Mouse (Mus musculus) urinary bladder, postnatal 4 days (tissue): Measurements from ENCODE around the gene 4933427D14Rik.

Source experiments
- DNase-seq, 2 experiments: peaks; one replicate each; pipeline ENCODE4 v3.0.0; 2021 to 2022; ENCODE audit warnings: low spot score in 2 of 2

Gene 4933427D14Rik

DNA sequence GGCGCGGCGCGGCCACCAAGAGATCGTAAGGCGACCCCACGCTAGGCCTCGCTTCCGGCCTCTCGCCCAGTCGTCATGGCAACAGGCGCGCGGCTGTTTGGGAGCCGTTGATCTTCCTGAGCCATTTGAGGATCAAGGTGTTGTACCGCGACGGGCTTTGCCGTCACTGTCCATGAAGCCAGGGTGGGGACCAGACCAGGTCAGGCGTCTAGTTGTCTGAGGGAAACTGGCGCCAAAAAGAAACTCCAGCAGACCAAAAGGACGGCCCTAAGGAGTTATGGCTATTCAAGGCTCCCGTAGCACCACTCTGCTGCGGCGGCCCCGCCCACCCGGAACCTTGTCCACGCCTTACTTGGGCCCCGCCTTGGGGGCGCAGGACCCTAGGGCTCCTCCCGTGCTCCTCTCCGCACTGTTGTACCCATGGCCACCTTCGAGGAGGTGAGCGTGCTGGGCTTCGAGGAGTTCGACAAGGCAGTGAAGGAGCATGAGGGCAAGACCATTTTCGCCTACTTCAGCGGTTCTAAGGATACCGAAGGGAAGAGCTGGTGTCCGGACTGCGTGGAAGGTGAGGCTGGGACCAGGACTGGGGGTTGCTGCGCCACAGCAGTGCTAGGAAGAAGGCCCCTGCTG, at the start of gene 4933427D14Rik, which contains the start of gene Txndc17:
4933427D14Rik (minus strand) TSS at position 256 of the 630 bp plus-strand sequence.
Txndc17 (plus strand) TSS at position 344 of the 630 bp plus-strand sequence.
- DNase-seq = peak; percentile 85 to 87

DNA sequence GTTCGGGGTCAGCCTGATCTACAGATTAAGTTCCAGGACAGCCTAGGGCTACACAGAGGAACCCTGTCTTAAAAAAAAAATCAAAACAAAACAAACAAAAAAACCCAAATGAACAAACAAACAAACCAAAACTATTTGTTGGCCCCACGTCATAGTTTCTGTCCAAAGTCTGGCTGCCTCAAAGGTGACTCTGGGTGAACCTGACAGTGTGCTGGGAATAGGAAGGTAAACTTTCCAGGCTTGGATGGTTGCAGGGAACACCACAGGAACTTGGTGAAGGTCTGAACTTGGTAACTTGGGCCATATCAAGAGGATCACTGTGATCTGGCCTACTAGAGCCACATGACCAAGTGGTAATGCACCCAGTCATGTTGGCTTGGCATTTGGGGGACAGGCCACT, 49.2 kb upstream of the 4933427D14Rik start:
- DNase-seq = no peak

DNA sequence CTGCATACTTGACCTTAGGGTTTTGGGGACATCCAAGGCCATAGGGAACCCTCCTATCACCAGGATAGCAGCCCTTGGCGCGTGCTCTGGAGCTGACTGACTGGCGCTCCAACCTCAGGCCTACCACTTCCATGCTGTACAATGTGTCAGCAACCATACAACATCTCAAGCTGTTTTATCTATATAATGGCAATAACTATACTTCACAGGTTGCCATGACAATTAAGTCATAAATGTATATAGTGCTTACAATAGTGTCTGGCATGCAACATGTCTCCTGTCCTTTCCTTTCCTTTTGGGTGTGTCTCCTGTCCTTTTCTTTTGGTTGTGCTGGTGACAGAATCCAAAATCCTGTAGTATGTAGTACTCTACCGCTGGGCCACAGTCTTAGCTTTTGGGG, 48.4 kb upstream of the 4933427D14Rik start:
- DNase-seq = no peak

DNA sequence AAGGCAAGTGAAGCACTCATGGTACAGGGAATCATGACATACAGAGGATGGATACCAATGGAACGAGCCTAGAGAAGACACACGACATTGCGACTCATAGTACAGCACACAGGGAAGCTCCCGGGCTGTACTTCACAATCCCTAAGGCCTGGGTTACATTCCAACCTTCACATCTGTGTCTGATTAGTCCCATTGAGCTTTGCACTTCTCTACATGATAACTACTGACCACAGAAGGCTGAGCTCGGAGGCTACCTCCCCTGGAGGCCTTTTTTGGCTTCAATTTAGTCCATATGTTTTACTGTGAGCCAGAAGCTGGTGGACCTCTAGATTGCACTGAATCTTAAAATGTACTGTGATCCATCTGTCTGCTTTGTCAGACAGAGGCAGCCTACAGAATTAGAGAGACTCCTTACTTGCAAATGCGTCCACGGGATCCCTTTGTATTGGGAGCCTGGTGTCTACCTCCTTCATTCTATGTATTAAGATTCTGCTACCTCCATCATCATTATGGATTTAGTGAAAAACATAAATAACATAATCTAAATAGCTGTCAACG, 38.0 kb upstream of the 4933427D14Rik start:
- no peak for DNase-seq

DNA sequence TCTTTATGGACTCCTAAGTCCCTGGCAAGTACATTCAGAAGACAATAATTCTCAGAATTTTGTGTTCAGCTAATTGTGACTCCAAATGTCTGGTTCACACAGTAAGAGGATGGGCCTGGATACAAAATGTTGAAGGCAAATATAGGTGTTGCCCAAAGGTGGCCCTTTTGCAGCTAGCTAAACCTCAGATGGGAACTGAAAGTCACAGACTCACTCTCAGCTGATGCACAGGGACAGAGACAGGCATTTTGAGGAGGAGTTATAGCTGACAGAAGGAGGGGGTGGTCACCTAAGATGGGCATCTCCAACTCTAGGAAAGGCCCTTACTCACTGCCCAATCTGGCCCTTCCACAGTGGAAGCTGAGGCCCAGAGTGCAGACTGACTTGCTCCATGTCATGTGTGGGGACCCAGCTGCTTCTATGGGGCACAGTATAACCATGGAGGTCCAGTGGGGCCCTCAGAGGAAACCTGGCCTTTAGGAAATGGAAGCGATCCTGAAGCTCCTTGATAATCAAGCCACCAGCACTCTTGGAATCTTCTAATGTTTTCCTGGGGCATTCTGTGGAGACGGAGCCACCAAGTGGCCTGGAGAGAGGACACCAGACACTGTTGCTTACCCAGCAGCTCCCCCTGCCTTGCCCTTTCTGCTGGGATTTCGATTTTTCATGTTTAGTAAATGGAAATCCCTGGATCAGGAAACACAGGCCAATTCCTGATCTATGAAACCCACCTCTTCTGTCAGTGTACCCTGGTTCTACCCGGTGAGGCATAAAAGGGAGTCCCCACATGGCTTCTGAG, 33.0 kb upstream of the 4933427D14Rik start:
- DNase-seq = no peak

DNA sequence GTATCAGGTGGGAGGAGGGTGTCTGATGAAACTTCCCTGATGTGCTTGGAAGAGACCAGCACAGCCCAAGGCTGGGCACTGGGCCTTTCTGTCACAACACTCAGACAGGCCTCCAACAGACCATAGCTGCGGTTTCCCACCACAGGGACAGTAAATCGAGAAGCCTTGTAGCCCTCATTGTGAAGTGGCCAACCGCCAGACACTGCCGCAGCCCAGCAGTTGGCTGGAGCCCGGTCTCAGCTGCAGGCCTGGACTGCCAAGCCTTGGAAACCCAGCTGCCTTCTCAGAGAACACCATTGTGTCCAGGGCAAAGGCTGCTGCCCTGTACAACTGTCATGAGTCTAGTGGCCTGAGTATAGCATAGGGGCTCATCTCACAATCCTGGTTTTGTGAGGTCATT, 26.8 kb upstream of the 4933427D14Rik start:
- DNase-seq = no peak

DNA sequence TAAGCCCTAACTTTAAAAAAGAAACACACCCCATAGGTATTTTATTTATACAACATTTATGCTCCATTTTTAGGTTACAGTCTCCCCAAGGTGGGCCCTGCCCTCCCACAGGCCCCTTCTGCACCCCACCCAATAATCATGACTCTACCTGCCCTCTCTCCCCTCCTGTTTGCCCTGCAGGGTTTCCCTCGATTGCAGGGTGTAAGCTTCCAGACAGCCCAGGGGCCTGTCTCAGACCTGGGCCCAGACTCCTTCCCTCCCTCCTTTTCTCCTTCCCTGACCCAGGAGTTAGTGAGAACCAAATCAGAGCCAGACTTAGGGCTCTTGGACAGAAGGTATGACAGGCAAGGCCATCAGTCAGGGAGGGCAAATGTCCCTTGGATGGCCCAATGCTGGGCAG, 25.7 kb upstream of the 4933427D14Rik start:
- DNase-seq = no peak

DNA sequence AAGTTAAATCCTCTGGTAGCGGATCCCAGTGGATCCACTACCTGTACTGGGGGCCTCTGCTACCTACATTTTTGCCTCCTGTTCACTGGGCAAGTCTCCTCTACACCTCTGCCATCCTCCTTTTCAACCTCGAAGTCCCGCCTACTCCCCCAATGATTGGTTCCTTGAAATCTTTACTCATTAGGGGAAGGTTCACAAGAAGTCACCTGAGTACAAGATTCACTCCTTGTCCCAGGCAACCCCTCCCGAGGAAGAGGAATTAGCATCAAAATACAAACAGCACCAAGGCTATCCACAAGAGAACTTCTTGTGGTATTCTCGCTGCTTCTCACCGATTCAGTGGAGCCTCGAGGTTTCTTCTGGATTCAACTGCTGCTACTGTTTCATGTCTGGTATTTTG, 24.8 kb upstream of the 4933427D14Rik start:
- DNase-seq = no peak

DNA sequence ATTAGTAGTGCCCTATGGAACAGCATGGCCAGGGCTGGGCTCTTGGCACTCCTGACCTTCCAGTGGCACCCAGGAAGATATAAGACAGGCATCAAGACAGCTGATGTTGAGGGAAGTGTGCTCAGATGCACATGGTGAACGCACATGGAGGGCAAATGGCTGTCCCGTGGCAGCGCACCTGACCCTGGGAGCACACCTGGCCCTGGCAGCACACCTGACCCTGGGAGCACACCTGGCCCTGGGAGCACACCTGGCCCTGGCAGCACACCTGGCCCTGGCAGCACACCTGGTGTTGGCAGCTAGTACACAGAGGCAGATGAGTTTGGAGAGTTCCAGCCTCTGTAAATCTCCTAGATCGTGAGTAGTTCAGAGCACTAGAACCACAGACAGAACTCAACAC, 21.3 kb upstream of the 4933427D14Rik start:
- DNase-seq = no peak

DNA sequence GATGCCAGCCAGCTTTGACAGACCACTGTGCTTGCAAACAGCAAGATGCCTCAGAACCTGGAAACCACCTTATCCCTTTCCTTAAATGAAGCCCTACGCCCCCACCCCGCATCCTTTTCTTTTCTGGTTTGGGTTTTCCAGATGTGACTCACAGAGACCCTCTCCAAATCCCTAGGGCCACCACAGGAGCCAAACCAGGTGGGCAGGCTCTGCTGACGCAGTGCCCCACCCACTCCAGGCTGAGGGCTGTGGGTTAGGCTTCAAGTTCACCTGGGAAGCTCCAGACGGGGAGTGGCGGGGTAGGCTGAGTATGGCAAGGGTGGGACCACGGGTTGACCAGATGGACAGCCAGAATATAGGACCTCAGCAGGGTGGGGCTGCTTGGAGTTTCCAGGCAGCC, 19.6 kb upstream of the 4933427D14Rik start:
- DNase-seq = no peak

DNA sequence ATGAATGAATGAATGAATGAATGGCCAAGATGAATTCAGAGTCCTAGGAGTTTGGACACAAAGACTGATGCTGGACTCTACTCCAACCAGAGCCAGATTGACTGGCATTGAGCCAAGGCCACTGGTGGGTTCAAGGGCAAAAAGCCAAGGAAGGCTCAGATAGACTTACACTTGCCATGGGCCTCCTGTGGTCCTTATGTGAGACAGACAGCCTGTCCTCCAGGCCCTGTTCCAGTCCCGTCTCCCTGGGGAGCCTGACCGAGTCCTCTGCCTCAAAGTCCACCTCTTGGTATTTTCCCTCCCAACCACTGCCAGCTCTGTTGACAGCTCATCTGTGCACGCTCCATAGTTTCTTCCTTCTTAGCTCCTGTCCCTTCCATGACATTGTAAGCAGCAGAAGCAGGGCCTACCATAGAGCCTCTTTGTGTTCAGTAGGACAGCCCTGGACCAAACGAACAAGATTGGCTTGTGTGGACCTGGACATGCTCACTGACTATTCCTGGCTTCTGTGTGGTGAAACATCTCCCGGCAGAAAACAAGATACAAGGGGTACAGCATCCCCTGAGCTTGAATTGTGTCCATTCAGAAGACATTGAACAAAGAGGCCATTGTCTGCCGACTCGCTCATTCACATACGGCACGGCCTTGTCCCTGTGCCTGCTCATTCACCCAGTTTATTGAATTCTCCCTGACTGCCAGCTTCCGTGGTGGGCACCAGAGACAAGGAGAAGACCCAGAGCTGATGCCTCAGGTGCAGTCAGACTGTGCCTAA, 18.9 kb upstream of the 4933427D14Rik start:
- no peak for DNase-seq

DNA sequence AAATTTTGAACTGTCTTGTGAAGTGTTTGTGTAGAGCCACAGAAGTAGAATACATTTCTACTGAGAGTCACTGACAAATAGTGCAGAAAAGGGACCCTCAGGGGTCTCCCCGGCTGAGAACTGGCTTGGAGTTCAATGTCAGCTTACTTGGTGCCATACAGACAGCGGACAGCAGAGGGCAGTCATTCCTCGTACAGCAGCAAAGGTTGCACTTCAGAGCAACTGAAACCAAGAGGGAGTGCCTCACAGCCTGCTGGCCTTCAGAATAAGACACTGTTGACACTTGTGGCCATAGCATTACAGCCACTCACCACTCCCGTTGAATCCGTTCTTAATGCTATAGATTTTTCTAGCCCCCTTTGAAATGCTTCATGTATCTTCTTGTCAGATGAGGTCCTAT, 17.6 kb upstream of the 4933427D14Rik start:
- DNase-seq = peak; percentile 49 to 81

DNA sequence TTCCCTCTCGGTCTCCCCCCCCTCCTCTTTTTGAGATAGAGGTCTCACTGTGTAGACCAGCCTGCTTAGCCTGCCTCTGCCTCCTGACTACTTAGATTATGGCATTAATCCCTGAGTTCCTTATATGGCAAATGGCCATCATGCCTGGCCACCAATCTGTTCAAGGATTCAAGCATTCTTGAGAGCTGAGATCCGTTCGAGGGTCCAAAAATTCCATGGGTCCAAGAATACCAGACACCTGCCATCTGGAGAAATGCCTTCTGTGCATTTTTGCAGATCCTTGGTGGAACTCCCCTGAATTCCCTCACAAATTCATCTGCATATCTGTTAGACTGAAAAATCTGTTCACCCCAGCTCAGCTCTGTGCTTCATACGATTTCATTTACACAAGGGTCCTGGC, 16.2 kb upstream of the 4933427D14Rik start:
- DNase-seq = no peak

DNA sequence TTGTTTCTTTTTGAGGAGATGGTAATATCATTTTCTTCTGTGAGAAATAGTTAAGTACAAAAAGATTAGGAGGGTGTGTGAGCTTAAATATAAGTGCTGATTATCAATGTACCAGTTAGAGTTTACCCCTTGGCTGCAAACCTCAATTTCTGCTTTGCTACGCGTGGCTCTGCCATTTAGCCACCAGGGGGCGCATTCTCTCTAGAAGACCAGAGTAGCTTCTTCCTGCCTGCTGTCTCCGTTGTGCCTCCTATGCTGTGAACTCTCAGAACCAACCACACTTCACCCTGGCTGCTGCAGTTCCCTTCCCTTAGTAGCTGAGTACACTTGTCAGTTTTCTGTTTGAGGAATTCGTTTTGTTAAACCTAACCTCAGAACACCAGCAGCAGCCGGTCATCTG, 14.0 kb upstream of the 4933427D14Rik start:
- DNase-seq = peak in 1 of 2 experiments; percentile 81

DNA sequence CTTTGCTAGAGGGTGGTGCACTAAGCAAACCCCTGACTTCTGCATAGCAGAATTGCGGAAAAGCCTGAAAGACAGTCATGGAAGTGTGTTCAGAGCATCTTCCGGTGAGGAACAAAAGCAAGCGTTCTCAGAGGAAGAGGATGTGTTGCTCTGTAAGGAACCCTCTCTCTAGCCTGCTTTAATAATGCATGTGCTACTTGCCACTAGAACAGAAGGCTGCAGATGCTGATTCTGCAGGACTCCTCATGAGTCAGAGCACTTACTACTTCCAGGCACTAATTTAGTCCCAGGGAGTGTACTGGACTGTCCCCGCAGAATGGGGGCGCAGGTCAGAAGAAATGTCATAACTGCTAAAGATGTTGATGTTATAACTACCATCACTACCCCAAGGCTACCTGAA, 9.9 kb upstream of the 4933427D14Rik start:
- DNase-seq = no peak

DNA sequence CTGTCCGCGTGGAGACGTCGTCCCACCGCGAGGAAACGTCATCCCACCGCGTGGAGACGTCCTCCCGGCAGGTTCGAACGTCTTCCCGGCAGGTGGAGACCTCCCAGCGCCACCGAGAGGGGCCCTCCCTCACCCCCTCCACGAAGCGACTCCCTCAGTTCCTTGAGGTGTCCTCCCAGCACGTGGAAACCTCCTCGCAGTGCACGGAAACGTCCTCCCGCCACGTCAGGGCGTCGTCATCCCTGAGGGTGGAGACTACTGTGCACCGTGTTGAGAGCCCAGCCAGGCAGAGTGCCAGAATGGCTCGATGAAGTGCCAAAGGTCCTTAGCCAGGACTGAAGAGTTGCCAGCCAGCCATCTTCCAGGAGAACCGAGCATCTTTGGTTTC, 8.1 kb upstream of the 4933427D14Rik start, which contains the start of gene Med31:
Med31 (minus strand) TSS at position 183 of the 388 bp plus-strand sequence.
- peak; percentile 54 to 72 for DNase-seq

DNA sequence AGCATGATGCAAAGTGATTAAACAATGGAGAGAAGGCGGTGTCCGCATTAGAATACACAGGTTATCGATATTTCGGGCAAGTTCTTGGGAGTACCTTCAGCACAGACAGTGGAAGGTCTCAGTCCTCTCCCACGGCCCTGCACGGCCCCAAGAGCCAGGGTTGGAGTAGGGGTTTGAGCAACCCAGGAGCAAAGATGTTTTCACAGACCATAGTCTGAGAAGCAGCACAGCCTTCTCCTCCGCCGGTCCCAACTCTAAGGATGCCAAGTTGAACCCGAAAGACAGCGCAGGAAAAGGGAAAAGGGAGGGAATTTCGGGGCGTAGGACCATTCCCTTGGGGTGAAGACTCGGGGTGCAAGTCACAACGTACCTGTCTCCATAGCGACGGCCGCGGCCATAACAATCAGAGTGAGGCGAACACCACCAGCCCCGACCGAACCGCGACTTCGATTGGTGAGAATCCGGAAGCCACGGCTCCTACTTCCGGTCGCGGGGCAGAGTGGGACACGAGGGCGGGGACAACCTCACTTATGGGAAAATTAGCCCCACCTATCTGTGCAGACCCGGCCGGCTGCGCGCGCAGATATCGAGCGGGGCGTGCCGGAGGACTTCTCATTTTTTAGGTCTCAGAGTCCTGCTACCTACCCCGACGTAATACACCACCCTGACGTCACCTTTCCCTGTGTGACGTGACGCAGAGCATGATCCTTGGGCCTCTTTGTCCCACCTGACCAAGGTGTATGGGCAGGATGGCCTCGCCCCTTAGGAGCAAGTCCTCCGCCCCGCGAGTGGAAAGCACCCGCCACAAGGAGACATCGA, 7.5 kb upstream of the 4933427D14Rik start:
- DNase-seq = peak; percentile 91 to 96

DNA sequence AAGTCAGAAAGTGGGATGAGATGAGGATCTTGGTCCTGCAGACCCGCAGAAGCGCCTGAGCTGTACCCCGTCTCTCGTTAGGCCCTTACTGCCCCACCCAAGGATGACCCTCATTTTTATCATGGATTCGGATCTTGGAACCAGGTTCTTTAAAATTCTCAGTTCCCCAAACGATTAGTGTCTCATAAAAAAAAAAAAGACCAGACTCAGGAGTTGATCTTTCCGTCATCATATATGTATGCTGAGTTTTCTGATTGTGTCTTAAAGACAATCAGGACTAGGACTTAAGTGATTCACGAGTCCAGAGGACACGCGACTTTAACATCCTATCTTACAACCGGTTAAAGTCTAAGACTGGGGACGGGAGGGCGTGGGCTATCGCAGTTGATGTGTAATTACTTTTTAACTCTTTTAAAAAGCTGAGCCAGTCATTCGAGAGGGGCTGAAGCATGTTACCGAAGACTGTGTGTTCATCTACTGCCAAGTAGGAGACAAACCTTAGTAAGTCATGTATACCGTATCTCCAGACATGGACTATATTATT, 647 bp upstream of the 4933427D14Rik start:
- no peak for DNase-seq

DNA sequence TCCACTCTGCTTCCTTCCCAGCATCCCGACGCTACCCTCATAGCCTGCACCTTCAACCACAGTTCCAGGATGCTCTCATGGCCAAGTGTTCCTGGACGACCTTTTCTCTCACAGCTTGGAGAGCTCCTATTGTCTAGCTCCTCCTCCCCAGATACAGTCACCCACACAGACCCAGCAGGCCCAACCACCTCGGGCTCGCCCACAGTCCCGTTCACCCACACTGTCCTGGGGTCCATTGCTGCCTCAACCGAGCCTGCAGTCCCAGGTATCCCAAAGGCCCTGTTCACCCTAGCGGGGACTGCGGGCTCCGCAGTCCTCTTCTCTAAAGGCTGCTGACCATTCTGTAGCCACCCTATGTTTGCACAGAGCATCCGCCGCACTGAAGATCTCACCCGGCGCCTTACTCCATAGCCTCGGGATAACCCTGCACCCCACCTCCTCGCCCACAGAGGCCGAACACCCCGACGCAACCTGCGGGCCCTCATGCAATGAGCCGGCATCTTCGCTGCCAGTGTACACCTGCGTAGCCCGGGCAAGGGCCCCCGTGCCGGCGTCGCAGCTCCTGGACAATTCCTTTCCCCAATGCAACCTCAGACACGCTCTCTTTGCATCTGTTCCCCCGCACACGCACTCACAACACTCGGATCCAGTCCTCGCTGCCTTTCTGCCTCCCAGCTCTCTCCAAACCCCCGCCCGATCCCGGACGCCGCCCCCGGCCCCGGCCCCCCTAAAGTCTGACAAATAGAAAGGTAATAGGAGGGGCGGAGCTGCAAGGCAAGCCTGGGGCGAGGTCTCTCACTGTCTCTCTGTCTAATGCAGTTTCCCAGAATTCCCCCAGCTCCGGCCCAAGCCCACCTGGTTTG, 687 bp downstream of the 4933427D14Rik start, which contains the start of gene Gm43951:
Gm43951 (minus strand) TSS at position 500 of the 863 bp plus-strand sequence.
- no peak for DNase-seq

DNA sequence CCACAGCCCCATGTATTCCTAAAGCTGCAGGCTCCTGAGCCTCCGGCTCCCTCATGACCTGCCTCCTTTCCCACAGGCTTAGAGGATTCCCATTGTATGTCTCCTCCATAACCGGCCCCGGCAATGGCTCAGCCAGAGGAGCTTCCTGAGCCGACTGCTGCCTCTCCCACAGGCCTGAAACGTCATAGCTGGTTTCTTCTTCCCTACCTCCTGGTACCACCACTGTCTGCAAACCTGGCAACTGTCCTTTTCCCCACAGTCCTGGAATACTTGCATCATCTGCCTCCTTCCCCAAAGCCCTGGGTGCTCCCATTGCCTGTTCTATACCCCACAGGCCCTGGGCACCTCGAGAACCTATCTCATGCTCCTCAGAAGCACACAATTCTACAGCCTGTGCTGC, 2.0 kb downstream of the 4933427D14Rik start:
- no peak for DNase-seq
